ENCODE assay signal across 9 mouse cellular contexts in genomic region chr7:66179120-66179581, GRCm38 (mm10).
DNase-seq lines count a peak whose midpoint lies in the region; ATAC-seq and TF ChIP-seq lines count a peak whose summit lies in the region.
"Had no signal": no experiment of that assay in that cellular context is flagged by ENCODE, and none has a peak within 500 bp of the region (broad histone marks: within the 10 kb centered on the region; RNA-seq: fewer than 3 reads in every experiment).

No protein-coding gene starts in this region.

- H3K4me2 ChIP-seq in heart, embryonic 14.5 days (ENCODE audit: low read length) = no peak overlapping the region
- H3K4me2 ChIP-seq in limb, embryonic 12.5 days = no peak overlapping the region
- H3K4me2 ChIP-seq: liver, embryonic 13.5 days had no signal

- no peaks in the 10 kb centered on the region for H3K36me3 ChIP-seq in spleen, adult 2 months (ENCODE audit: control insufficient read depth, insufficient read depth, low read length)
- H3K36me3 ChIP-seq in heart, embryonic 14.5 days (ENCODE audit: control insufficient read depth, insufficient read depth, low read length) = peaks cover 20% of the 10 kb centered on the region
- H3K36me3 ChIP-seq in limb, embryonic 12.5 days = peaks cover 23% of the 10 kb centered on the region

- 0 out of 2 replicates have a peak, but pooled peaks cover 3% of the 10 kb centered on the region for H3K9me3 ChIP-seq in heart, embryonic 14.5 days (ENCODE audit: control insufficient read depth, low read length)
- no peaks in the 10 kb centered on the region for H3K9me3 ChIP-seq in limb, embryonic 12.5 days
- H3K9me3 ChIP-seq: liver, embryonic 13.5 days had no signal

- TF ChIP-seq CTCF in spleen, adult 2 months (IDR thresholded peaks at IDR 0.05; ENCODE audit: extremely low read depth, insufficient read depth, insufficient read length, insufficient replicate concordance) = no peak

- no peaks in the 10 kb centered on the region for H3K27me3 ChIP-seq in spleen, adult 2 months (ENCODE audit: control insufficient read depth, insufficient read depth, low read length)
- H3K27me3 ChIP-seq in heart, embryonic 14.5 days (ENCODE audit: control insufficient read depth, insufficient read depth, low read length) = no peaks in the 10 kb centered on the region
- no peaks in the 10 kb centered on the region for H3K27me3 ChIP-seq in limb, embryonic 12.5 days
- H3K27me3 ChIP-seq: liver, embryonic 13.5 days had no signal

- no peak for TF ChIP-seq POLR2A in spleen, adult 2 months (IDR thresholded peaks at IDR 0.05; ENCODE audit: low read depth, low read length)

- peak; percentile 54 for DNase-seq in adrenal gland, adult 8-10 months
- DNase-seq in adrenal gland, postnatal 4 days (ENCODE audit: low spot score in 2 of 2) = no peak
- no peak for DNase-seq in spleen, adult 2 months (ENCODE audit: low read depth in 1 of 2, low spot score in 2 of 2)
- DNase-seq in spleen, postnatal 4 days (ENCODE audit: low spot score in 2 of 2) = no peak
- peak; percentile 70 to 83 for DNase-seq in right cerebral cortex, postnatal 10 days (ENCODE audit: low spot score in 2 of 2)
- no peak for DNase-seq in thymus, postnatal 25 days
- DNase-seq: liver, embryonic 13.5 days had no signal

- peaks cover 32% of the 10 kb centered on the region for H3K4me1 ChIP-seq in spleen, adult 2 months (ENCODE audit: control insufficient read depth, insufficient read depth, insufficient read length)
- H3K4me1 ChIP-seq in heart, embryonic 14.5 days (ENCODE audit: control insufficient read depth in 2 of 2, insufficient read depth in 2 of 2, low read length in 2 of 2) = peaks cover 3 to 13% of the 10 kb centered on the region in 2 experiments; a peak in 3 of 4 replicates
- peaks cover 24% of the 10 kb centered on the region for H3K4me1 ChIP-seq in limb, embryonic 12.5 days (replicated peaks)

- no peak overlapping the region for H3K9ac ChIP-seq in heart, embryonic 14.5 days (ENCODE audit: low read length)
- no peak overlapping the region for H3K9ac ChIP-seq in limb, embryonic 12.5 days (replicated peaks)
- H3K9ac ChIP-seq: liver, embryonic 13.5 days had no signal

- no peak overlapping the region for H3K4me3 ChIP-seq in spleen, adult 2 months (ENCODE audit: extremely low read depth, insufficient read depth, insufficient read length)
- H3K4me3 ChIP-seq in heart, embryonic 14.5 days (ENCODE audit: control insufficient read depth in 1 of 2, insufficient read depth in 1 of 2, low read depth in 1 of 2, low read length in 2 of 2) = no peak overlapping the region
- no peak overlapping the region for H3K4me3 ChIP-seq in limb, embryonic 12.5 days (replicated peaks)
- H3K4me3 ChIP-seq: liver, embryonic 13.5 days had no signal

- 0 out of 2 replicates have a peak overlapping the region, but pooled peaks have one; percentile 14 for H3K27ac ChIP-seq in spleen, adult 2 months (ENCODE audit: insufficient read depth, low read length)
- peak overlapping the region in 1 of 2 experiments; percentile 37; a peak in 1 of 4 replicates for H3K27ac ChIP-seq in heart, embryonic 14.5 days (replicated peaks in 1 of 2; ENCODE audit: control insufficient read depth in 1 of 2, insufficient read depth in 1 of 2, low read depth in 2 of 2, low read length in 2 of 2)
- H3K27ac ChIP-seq in limb, embryonic 12.5 days = 0 out of 2 replicates have a peak overlapping the region, but pooled peaks have one; percentile 20
- H3K27ac ChIP-seq: liver, embryonic 13.5 days had no signal

- ATAC-seq in heart, embryonic 14.5 days (ENCODE audit: insufficient number of reproducible peaks, insufficient read depth, low FRiP score, low read depth) = peak; percentile 50; the same call in 1 of the 2 replicates
- no peak for ATAC-seq in limb, embryonic 12.5 days (ENCODE audit: insufficient number of reproducible peaks, insufficient read depth, low FRiP score, low TSS enrichment, low read depth)

- WGBS in spleen, adult 2 months = 7% methylated on average over 10 of the region's 10 CpGs
- WGBS in heart, embryonic 14.5 days = 50% methylated on average over 10 of the region's 10 CpGs
- 41% methylated on average over 10 of the region's 10 CpGs for WGBS in limb, embryonic 12.5 days

Comparison
In these comparisons a context has a peak if more than half of its experiments do, and no peak if none do; other contexts are left out.
1. DNase-seq: peak in adrenal gland, adult 8-10 months (single experiment) and right cerebral cortex, postnatal 10 days (2 of 2); none in adrenal gland, postnatal 4 days (0 of 2), spleen, adult 2 months (0 of 2), spleen, postnatal 4 days (0 of 2) and thymus, postnatal 25 days (single experiment).